Mouse (Mus musculus): Measurements from ENCODE around the gene Rnaseh2b.

DNA sequence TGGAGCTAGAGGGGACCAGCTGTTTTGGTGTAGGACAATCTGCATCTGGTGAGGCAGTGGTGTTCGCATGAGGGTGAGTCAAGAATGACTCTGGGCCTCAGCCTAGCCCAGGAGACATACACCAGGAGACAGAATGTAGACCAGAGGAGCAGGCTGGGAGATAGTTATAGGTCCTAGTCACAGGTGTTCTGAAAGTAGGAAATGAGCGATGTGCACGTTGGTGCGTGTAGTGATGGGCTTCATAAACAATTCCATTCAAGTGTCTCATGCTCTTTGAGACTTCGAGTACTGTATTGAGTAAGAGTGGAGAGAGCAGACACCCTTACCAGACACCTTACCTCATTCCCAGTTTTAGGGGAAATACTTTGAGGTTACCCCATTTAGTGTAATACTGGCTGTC lies 61.4 kb downstream of the Rnaseh2b start:
- TF ChIP-seq CTCF (IDR thresholded peaks at IDR 0.05; ENCODE audit: insufficient read depth, low read depth, low read length) = no peak
- no peak for TF ChIP-seq POLR2A (IDR thresholded peaks at IDR 0.05; ENCODE audit: insufficient read depth, low read depth, low read length)
